Mouse (Mus musculus): Measurements from ENCODE around the gene Slc22a4. TPM values are rescaled to one million over a fixed set of nuclear protein-coding genes. Genes with fewer than 3 reads are reported as not detected.

The Slc22a4 gene
- total and polyA plus RNA-seq, 3 experiments: 3.5 to 5.8 TPM; not detected in 1

DNA sequence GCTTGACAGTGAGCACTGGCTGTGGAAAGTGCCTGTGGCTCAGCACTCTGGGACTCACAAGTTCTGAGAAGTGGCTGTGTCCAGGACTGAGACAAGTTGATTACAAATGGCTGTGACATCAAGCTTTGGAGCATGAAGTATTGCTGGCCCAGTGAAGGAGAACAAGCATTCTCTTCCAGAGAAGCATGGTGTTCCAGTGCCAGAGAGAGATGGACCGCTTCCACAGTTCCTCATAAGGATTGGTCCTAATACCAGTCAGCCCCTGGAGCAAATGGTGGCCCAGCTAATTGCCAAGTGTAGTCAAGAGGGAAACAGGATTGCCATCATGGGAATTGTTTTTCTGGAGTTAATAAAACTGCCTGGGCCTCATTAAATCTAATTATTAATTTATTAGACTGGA lies 48.2 kb upstream of the Slc22a4 start:
- TF ChIP-seq ZNF384 (IDR thresholded peaks at IDR 0.05; ENCODE audit: low read depth, low read length) (no peak), E2F4 (IDR thresholded peaks at IDR 0.05; ENCODE audit: borderline replicate concordance, low read depth, low read length) (no peak), ZC3H11A (IDR thresholded peaks at IDR 0.05; ENCODE audit: low read depth, low read length) (no peak), USF2 (IDR thresholded peaks at IDR 0.05; ENCODE audit: borderline replicate concordance in 1 of 2, insufficient read depth in 1 of 2, low read depth in 1 of 2, low read length in 2 of 2) (no peak), RAD21 (IDR thresholded peaks at IDR 0.05; ENCODE audit: low read depth, low read length) (no peak), POLR2AphosphoS5 (IDR thresholded peaks at IDR 0.05; ENCODE audit: borderline replicate concordance, low read depth, low read length) (no peak), RCOR1 (IDR thresholded peaks at IDR 0.05; ENCODE audit: low read depth, low read length) (no peak), POLR2A (IDR thresholded peaks at IDR 0.05; ENCODE audit: control insufficient read depth in 1 of 2, insufficient read depth in 1 of 2, low read depth in 1 of 2, low read length in 2 of 2, poor library complexity in 1 of 2) (no peak), TCF12 (IDR thresholded peaks at IDR 0.05; ENCODE audit: low read depth, low read length) (no peak), GABPA (IDR thresholded peaks at IDR 0.05; ENCODE audit: low read depth, low read length) (no peak), POLR2AphosphoS2 (IDR thresholded peaks at IDR 0.05; ENCODE audit: low read length) (no peak), NELFE (IDR thresholded peaks at IDR 0.05; ENCODE audit: low read depth, low read length) (no peak), CTCF (IDR thresholded peaks at IDR 0.05 in 2 of 3, conservative IDR thresholded peaks at IDR 0.05 in 1 of 3; ENCODE audit: control insufficient read depth in 1 of 3, insufficient read depth in 1 of 3, low read depth in 2 of 3, low read length in 3 of 3, poor library complexity in 1 of 3, severe bottlenecking in 1 of 3) (no peak), CHD2 (IDR thresholded peaks at IDR 0.05; ENCODE audit: low read length) (no peak)
- no peaks in the 10 kb centered on the region for H3K9me3 ChIP-seq (replicated peaks; ENCODE audit: insufficient read depth, low read length)
- no peaks in the 10 kb centered on the region for H3K36me3 ChIP-seq (ENCODE audit: control insufficient read depth in 1 of 2, insufficient read depth in 2 of 2, low read length in 2 of 2)
- no peak for DNase-seq (ENCODE audit: low read depth, low spot score)
- no peaks in the 10 kb centered on the region for H3K4me1 ChIP-seq (ENCODE audit: control insufficient read depth in 1 of 2, insufficient read depth in 2 of 2, low read length in 2 of 2)
- H3K27ac ChIP-seq (ENCODE audit: control insufficient read depth, low read depth, low read length): no peak overlapping the region
- H3K4me3 ChIP-seq (ENCODE audit: control insufficient read depth in 1 of 2, insufficient read depth in 1 of 2, low read depth in 2 of 2, low read length in 2 of 2): no peak overlapping the region
- no peaks in the 10 kb centered on the region for H3K79me2 ChIP-seq (ENCODE audit: control insufficient read depth, insufficient read depth, low read length, poor library complexity)
- H3K27me3 ChIP-seq (ENCODE audit: control insufficient read depth in 1 of 2, insufficient read depth in 2 of 2, low read length in 2 of 2): peaks cover 35 to 40% of the 10 kb centered on the region in 2 experiments
- no peak overlapping the region for H3K9ac ChIP-seq (ENCODE audit: control insufficient read depth, low read depth, low read length, poor library complexity, severe bottlenecking)

DNA sequence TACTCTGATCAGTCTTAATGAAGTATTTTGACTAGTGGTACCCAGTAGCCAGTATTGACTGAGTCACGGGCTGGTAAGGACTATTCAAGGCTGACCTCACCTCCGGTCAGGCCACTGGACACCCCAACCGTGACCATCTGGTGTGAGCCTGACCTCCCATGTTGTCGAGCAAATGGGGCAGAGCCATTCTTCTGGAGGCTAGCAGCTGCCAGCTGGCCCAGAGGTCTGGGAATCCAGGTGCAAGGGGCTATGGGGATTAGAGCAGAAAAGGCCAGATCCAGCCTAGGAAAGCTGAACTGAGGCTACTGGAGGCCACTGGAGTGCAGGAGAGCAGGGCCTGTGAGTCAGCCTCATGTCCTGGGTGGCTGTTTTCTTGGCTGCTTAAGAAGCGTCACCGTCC lies 47.5 kb upstream of the Slc22a4 start:
- peaks cover 36 to 45% of the 10 kb centered on the region in 2 experiments for H3K27me3 ChIP-seq (ENCODE audit: control insufficient read depth in 1 of 2, insufficient read depth in 2 of 2, low read length in 2 of 2)
- H3K9ac ChIP-seq (ENCODE audit: control insufficient read depth, low read depth, low read length, poor library complexity, severe bottlenecking): no peak overlapping the region
- H3K27ac ChIP-seq (ENCODE audit: control insufficient read depth, low read depth, low read length): no peak overlapping the region
- no peaks in the 10 kb centered on the region for H3K79me2 ChIP-seq (ENCODE audit: control insufficient read depth, insufficient read depth, low read length, poor library complexity)
- TF ChIP-seq TAL1 (IDR thresholded peaks at IDR 0.05; ENCODE audit: low read length): no peak
- TF ChIP-seq E2F4 (IDR thresholded peaks at IDR 0.05; ENCODE audit: borderline replicate concordance, low read depth, low read length): no peak
- TF ChIP-seq GABPA (IDR thresholded peaks at IDR 0.05; ENCODE audit: low read depth, low read length): no peak
- TF ChIP-seq KAT2A (conservative IDR thresholded peaks at IDR 0.05; ENCODE audit: low read depth, low read length): no peak
- no peak for TF ChIP-seq SIN3A (IDR thresholded peaks at IDR 0.05; ENCODE audit: low read length)
- no peak for TF ChIP-seq ELF1 (IDR thresholded peaks at IDR 0.05; ENCODE audit: low read depth, low read length)
- TF ChIP-seq ETS1 (IDR thresholded peaks at IDR 0.05; ENCODE audit: low read depth, low read length): no peak
- TF ChIP-seq CHD2 (IDR thresholded peaks at IDR 0.05; ENCODE audit: low read length): no peak
- no peak for TF ChIP-seq ZMIZ1 (IDR thresholded peaks at IDR 0.05; ENCODE audit: low read depth, low read length)
- TF ChIP-seq BHLHE40 (IDR thresholded peaks at IDR 0.05; ENCODE audit: borderline replicate concordance, low read depth, low read length): no peak
- no peak for TF ChIP-seq USF1 (IDR thresholded peaks at IDR 0.05; ENCODE audit: low read depth, low read length)
- no peaks in the 10 kb centered on the region for H3K36me3 ChIP-seq (ENCODE audit: control insufficient read depth in 1 of 2, insufficient read depth in 2 of 2, low read length in 2 of 2)
- no peak overlapping the region for H3K4me3 ChIP-seq (ENCODE audit: control insufficient read depth in 1 of 2, insufficient read depth in 1 of 2, low read depth in 2 of 2, low read length in 2 of 2)
- H3K9me3 ChIP-seq (replicated peaks; ENCODE audit: insufficient read depth, low read length): no peaks in the 10 kb centered on the region
- H3K4me1 ChIP-seq (ENCODE audit: control insufficient read depth in 1 of 2, insufficient read depth in 2 of 2, low read length in 2 of 2): no peaks in the 10 kb centered on the region
- no peak for DNase-seq (ENCODE audit: low read depth, low spot score)
